Mouse (Mus musculus) testis, postnatal 10 days (tissue): Measurements from ENCODE around the gene Ndufaf3.
"Not testable (repeated sequence)": the region's sequence is repeated elsewhere in the genome, so short reads cannot be mapped to it uniquely, and the experiment has no call there.

Experiments
- DNase-seq: peaks from one replicate; pipeline ENCODE4 v3.0.0; 2021; ENCODE audit warnings: low spot score

Ndufaf3 gene

GRCm38 (mm10) chr9:108566815-108567776 is at the start of gene Ndufaf3:
Gene Ndufaf3 (minus strand): TSS chr9:108567434.
- DNase-seq, result peak; percentile 97

- DNase-seq, result no peak
These were observed 44.3 kb upstream of the Ndufaf3 start for GRCm38 (mm10) chr9:108611488-108611887.

GRCm38 (mm10) chr9:108608889-108609288 is 41.7 kb upstream of the Ndufaf3 start:
- no peak for DNase-seq

- DNase-seq, result not testable (repeated sequence)
These were observed 40.7 kb upstream of the Ndufaf3 start for GRCm38 (mm10) chr9:108607929-108608328.

- no peak for DNase-seq
These were observed 34.8 kb upstream of the Ndufaf3 start for GRCm38 (mm10) chr9:108601986-108602385.

- no peak for DNase-seq
These were observed 32.8 kb upstream of the Ndufaf3 start for GRCm38 (mm10) chr9:108600011-108600410.

GRCm38 (mm10) chr9:108599021-108599566 is 31.9 kb upstream of the Ndufaf3 start:
- DNase-seq, result no peak

- DNase-seq, result peak; percentile 77
These were observed 29.9 kb upstream of the Ndufaf3 start, which contains the start of gene P4htm for GRCm38 (mm10) chr9:108596998-108597764. Gene P4htm (minus strand): TSS chr9:108597667.

GRCm38 (mm10) chr9:108594354-108594753 is 27.1 kb upstream of the Ndufaf3 start:
- DNase-seq, result no peak

GRCm38 (mm10) chr9:108591462-108591861 is 24.2 kb upstream of the Ndufaf3 start:
- no peak for DNase-seq

GRCm38 (mm10) chr9:108589229-108589628 is 22.0 kb upstream of the Ndufaf3 start:
- no peak for DNase-seq

- peak; percentile 83 for DNase-seq
These were observed 20.4 kb upstream of the Ndufaf3 start for GRCm38 (mm10) chr9:108587571-108588180.

GRCm38 (mm10) chr9:108579344-108579690 is 12.1 kb upstream of the Ndufaf3 start:
- DNase-seq, result no peak

GRCm38 (mm10) chr9:108578545-108579343 is 11.5 kb upstream of the Ndufaf3 start, which contains the start of gene Wdr6:
Gene Wdr6 (minus strand): TSS chr9:108578739.
- peak; percentile 94 for DNase-seq

GRCm38 (mm10) chr9:108577934-108578544 is 10.8 kb upstream of the Ndufaf3 start:
- peak; percentile 84 for DNase-seq

- DNase-seq, result no peak
These were observed 9.8 kb upstream of the Ndufaf3 start for GRCm38 (mm10) chr9:108577025-108577424.

GRCm38 (mm10) chr9:108575321-108576297 is 8.4 kb upstream of the Ndufaf3 start:
- no peak for DNase-seq

GRCm38 (mm10) chr9:108574921-108575320 is 7.7 kb upstream of the Ndufaf3 start:
- DNase-seq, result peak; percentile 42
